Mouse (Mus musculus) megakaryocyte progenitor cell, adult 5-6 weeks (primary cell): ENCODE data around the gene P3h2. TPM values are rescaled to one million over a fixed set of nuclear protein-coding genes. Genes with fewer than 3 reads are reported as not detected.

Experiments
- ATAC-seq: replicated peaks from 2 replicates; pipeline ENCODE4 v1.8.0; 2016; ENCODE audit warnings: mild to moderate bottlenecking, moderate TSS enrichment, inconsistent platforms; ENCODE audit not compliant: poor library complexity
- total RNA-seq, 2 experiments: library from RNA; stranded (forward) in 1 of 2; stranded (reverse) in 1 of 2; fragments of 157-497, 149-512 nt in 1 of 2; fragments of 200-1000 nt in 1 of 2; gene quantifications; 2 replicates each; pipeline versions ENCODE4 v1.2.3 to v1.2.4; 2015 to 2017

Gene P3h2
- total RNA-seq, 2 experiments from 2014 or later: not detected

DNA sequence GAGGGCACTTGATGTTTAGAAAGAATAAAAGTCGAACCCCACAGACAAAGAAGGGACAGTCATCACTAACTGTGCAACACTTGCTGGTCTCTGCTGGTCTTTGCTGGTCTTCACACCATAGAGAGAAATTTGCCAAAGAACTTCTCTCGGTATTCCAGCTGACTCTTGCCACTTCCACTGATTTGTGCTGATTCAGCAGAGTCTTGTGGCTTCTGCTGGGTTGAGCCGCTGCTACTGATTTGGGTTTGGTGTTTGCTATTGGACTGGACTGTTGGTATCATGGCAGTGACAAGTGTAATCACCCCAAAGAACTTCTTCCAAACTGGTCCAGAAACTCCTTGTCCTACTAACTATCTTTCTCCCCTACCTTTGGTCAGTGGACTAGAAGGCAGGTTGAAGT lies 111.0 kb downstream of the P3h2 start:
- no peak for ATAC-seq

DNA sequence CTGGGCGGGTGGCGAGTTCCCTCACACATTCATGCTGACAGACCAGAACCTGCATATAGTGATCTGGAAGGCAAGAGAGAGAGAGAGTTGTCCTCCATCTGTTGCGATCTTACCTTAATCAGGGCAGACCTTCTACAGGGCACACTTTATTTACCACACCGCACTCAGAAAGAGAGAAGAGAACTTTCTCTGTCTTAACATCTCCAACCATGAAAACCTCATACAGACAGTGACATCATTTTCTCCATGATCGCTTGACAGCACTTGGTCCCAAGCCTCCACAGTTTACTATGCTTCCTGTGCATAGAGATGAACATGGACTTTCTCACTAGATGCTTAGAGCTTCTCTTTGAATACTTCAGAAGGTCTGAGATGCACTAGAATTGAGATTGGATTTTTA lies 118.4 kb downstream of the P3h2 start:
- ATAC-seq: no peak

DNA sequence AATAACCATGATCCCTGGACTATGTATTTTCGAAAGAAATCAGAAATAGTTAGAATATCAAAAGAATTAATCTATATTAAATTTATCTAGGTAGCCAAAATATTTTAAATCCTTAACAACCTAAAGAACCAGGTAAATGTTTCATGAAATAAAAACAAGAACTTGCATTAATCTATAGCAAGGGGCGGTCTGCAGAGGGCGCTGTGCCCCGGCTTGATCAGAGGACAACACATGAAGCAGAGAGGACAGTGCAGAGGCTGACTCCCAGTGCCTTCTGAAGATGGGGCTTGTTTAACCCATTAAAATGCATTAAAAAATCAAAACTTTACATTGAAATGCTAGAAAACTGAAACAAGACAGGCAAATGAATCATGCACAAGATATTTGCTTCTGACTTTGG lies 121.9 kb downstream of the P3h2 start:
- ATAC-seq: peak; percentile 46; the same call in 1 of the 2 replicates

DNA sequence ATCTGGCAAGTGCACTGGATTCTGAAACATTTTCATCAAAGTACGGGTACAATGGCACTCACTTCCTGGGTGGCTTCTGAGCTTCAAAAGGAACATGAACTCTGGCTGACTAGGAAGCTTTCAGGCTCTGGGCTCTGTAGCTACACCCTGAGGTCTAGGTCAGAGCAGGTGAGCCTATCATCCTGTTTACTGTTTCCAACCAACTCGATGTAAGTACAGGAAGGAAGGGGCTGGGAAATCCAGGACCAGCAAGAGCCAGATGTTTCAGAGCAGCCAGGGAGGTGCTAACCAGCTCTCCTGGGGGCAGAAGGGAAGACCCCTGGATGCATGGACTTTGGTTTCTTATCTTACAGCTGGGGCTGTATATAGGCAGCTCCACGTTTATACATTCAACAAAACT lies 126.5 kb downstream of the P3h2 start:
- no peak for ATAC-seq

DNA sequence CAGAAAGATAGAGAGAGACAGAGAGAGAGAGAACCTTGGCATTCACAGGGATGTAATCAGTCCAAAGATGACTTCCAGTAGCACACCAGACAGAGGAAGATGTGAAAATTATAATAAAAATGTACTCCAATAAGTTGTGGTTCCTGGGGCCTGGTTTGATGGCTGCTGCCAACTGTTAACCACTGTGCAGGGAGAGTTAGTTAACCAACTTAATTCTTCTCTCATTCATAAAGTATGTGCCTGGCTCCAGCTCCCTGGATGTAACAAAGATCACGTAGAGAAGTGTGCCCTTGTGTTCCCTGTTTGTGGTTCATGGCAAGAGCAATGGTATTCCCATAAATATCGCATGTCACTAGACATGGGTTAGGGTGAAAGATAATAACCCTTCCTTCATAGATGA lies 128.4 kb downstream of the P3h2 start:
- ATAC-seq: no peak

DNA sequence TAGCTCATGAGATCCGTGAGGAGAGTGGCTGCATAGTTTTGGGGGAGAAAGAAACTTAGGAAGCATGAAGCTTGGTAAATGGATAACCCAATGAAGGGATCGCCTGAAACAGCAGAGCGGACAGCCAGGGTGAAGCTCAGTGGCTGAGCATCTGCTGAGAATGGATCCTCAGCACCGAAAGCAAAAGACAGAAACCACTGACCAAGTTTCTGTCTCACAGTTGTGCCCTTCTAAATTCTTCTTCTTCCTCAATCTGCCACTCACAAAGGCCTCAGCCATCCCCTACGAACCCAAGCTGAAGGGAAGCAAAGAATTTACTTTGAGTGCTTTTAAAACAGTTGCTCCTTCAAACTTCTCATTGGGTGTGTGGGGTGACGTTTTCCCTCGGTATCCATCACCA lies 134.3 kb downstream of the P3h2 start:
- ATAC-seq: no peak

DNA sequence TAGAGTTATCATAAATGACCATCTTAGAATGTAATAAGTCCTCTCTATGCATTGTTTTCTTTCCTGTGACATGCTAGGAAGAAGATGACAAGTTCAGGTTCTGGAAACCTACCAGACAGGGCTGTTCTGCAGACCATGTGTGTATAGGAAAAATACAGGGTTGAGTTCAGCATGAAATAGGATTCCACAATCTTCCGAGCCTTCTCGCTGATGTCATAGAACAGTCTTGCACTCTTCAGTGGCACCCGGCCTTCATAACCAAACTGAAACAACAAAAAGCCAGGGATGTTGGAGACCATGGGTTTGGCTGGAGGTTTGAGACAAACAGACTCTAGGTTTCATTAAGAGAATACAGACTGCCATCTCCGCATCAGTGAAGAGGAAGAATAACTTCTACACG lies 134.9 kb downstream of the P3h2 start:
- ATAC-seq: no peak

DNA sequence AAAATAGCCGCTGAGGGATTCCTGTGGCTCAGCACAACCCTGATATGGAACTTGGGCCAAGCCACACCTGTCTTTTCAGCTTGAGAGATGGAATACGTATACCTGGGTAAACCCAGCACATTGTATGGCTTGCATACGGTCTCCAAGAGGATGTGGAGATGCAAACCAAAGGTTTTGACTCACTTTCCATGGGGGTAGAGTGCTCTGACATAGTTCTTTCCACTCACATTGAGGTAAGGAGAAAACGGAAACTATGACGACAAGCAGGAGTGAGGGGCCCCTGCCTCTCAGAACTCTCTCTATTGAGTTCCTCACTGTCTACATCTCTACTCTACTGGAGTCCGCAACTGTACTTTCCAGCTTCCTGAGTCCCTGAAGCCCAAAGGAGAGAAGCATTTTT lies 135.4 kb downstream of the P3h2 start:
- no peak for ATAC-seq

DNA sequence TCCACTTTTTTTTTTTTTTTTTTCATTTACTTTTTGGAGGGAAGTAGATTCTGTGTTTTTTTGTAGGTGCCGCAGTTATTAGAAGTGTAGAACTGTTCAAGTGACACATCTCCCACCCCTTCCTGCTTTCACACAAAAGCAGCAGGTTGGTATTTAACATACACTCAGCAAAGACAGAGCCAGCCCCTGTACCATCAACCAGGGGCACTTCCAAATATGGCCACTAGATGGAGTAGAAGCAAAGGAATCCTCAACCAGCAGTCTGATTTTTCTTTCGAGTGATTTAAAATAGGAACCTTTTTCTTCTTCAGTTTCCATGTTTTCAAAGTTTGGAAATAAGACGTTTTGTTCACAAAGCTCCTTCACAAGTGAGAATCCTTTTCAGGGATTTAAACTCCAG lies 138.3 kb downstream of the P3h2 start:
- ATAC-seq: peak; percentile 90

DNA sequence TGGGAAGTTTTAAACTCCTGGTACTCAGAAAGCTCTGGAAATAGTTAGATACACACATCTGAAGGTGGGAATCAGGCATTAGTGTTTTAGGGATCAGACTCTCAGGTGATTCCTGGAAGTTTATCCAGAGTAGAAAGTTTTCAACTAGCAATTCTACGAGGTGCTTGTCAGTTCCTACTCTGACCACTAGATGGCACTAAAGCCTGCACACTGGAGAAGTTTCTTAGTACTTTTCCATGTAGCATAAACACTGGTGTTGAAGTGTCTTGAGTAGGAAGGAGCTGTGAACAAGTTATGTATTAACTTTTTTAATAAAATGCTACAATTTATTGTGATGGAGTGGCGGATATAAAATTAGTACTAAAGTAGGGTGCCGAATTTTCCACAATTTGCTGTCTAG lies 141.7 kb downstream of the P3h2 start:
- ATAC-seq: peak; percentile 64

DNA sequence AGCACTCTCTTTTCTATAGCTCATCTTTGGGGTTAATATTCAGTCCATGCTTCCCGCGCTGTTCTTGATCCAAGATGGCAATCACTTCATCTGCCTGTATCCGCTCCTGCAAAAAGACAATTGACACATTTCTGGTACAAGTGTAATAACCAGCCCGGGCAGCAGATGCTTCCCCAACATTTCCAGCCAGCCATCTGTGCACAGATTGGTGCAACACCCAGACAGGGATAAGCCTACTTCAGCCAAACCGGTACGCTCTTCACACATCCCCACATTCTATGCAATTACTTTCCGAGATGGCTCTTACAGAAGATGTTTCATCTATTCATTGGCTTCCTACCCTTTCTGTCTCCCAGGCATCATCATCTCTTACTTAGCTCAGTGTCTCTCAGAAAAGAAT lies 145.2 kb downstream of the P3h2 start:
- ATAC-seq: no peak

DNA sequence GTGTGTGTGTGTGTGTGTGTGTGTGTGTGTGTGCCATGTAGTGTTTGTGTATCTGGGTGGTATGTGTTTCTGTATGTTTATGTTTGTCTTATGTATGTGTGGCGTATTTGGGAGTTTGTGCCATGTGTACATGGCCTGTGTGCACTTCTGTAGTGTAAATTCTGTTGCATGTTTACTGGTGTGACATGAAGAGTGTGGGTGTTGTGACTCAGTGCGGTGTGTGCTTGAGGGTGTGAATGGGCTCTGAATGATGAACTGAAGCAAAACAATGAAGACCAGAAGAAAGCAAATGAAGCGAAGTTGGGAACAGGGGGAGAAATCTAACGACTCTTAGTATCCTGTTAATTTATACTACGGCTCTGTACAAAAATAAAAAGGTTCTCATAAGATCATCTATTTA lies 145.7 kb downstream of the P3h2 start:
- no peak for ATAC-seq

DNA sequence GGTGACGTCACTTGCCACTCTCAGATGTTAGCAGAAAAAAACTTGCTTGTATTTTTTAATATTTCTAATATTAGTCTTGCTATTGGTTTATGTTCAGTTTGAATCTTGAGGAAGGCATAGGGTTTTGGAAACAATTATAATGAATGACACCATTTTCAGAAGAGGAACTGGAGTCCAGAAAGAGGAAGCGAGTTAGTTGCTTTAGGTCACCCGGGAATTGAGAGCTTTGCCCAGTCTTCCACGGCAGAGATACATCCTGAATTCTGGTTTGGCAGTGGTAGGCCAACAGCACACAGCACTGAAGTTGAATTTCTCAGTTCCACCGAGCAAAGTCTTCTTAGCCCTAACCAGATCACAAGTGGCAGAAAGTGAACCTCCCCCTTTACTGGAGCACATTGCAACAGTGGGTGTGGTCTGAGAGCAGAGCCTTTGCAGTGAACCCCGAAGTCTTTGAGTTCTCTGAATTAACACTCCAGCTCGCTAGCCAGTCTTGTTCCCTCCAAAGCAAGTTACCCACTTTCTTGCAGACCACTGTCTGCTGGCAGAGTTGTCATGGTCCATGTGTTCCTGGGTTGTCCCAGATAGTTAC lies 146.8 kb downstream of the P3h2 start:
- peak; percentile 94 for ATAC-seq

DNA sequence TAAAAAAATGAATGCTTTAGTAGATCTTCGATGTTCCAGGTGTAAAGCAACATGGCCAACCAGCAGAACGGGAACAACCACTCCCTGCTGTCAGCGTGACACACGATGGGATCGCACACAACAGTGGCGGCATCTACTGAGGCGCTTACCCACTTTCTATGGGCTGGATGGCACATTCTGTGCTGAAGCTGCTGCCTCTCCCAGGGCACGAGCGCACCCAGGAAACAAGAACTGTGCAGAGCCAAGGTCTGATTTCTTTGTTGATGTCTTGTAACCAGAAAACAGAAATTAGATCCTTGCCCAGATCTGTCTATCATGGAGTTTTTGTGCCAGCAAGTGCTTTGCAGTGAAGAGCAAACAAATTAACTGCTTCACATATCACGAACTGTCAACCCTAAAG lies 147.4 kb downstream of the P3h2 start:
- no peak for ATAC-seq

DNA sequence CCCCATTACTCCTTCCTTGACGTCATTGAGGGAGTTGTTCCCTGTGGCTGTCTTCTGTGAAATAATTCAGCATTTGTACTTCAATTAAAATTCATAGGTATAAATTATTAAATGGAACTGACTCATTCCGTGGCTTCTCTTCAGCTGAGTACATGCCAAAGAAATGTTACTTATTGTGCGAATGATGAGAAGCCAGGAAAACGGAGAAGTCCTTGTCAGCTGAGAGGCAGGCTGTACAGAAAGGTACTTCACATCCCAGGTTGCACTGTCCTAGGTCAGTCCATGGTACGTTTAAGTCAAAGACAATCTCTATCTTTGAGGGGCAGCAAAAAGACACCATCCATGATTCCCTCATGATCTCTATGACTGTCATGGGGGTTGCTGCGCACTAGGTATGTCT lies 148.8 kb downstream of the P3h2 start:
- no peak for ATAC-seq

DNA sequence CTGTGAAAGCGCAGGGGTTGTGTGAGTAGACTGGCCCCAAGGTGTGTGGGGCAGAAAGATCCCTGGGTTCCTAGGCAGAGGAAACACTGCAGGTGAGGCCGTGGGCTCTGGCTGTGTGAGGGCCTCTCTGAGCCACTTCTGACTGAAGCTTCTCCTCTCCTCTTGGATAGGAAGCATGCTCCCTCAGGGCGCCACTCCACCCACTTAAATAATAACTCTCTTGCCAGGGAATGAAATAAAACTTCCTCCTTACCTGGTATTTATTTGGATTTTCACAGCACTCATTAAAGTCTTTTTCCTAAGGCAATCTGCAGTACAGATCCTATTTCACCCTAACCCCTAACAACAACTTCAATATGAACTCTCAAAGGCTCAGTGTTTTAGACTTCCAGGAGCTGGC lies 151.0 kb downstream of the P3h2 start:
- no peak for ATAC-seq

DNA sequence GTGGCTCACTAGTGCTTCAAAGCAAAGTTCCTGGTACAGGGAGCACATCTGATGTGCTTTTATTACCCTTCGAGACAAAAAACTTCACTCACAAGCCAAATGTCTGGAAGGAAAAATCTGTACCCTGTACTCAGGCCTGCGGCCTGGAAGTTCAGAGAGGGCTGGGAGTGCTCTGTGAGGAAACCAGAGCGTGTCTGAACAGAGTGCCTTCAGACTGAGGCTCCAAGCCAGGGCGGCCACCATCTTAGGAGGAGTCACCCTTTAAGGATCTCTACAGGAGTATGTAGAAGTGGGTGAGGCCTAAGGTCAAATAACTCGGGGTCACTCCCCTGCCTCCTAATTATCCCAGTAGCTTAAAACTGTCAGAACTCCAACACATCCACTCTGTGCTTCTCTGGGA lies 152.2 kb downstream of the P3h2 start:
- no peak for ATAC-seq

DNA sequence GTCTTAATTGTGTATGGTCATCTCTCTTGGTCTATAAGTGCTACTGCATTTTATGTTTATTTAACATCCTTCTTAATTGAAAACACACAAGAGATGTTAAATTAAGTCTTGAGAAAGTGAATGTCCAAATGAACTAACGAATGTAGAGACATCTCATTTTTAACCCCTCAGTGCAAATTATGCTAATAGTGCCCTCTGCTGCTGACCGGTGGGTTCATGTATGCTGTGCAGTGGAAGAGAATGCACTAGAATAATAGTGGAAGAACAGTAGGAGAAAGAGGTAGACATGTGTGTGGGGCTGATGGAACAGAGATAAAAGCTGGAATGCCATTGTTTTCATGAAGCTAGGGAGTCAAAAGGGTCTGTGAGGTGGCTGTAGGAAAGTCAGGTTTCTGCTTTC lies 153.6 kb downstream of the P3h2 start:
- ATAC-seq: no peak

DNA sequence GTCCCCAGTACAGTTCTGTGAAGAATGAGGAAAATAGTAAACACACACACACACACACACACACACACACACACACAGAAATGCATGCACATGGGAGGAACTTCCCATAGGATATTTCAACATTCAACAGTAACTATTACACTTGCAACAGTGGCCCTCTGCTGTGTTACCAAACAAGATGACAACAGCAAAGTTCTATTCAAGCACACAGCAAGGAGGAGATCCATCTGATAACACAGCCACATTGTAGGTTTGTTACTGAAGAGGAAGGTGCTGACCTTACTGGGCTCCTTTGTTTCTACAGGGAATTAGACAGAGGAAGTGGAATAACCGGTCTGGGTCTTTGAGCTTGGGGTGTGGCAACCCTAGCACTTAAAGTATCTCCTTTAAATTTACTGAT lies 157.5 kb downstream of the P3h2 start:
- ATAC-seq: peak; percentile 88

DNA sequence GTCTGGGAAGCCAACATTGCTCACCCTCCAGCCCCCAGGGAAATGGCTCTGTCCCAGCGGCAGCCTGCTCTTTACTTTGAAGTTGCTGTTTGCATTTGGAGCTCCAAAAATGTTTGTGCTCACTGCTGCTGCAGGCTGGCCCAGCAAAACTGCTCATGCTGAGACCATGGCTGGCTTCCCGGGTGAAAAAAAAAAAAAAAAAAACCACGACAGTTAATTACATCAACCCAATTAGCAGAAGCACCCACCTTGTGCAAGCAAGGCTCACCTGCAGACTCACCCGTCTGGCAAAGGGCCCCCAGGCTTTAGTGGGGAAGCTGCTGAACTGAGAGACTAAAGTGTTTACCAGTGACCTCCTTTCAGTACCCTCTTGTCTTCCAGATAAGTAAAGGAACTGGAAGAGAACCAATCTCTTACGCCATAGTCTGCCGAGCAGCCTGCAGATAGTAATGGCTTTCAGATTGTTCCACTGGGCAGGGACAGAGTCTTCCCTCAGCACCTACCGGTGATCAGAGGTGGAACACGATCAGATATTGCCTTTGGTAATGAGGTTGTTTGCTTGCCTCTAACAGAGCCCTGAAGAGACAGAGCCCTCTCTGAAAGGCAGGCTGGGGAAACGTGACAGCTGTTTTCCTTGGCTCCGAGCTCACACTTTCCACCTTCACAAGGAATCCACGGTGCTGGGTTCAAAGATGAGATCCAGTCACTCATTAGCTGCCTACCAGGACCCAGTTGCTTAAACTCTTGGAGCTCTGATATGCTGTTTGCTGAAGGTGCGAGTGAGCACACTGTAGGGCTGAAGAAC lies 160.2 kb downstream of the P3h2 start:
- peak; percentile 40 for ATAC-seq

DNA sequence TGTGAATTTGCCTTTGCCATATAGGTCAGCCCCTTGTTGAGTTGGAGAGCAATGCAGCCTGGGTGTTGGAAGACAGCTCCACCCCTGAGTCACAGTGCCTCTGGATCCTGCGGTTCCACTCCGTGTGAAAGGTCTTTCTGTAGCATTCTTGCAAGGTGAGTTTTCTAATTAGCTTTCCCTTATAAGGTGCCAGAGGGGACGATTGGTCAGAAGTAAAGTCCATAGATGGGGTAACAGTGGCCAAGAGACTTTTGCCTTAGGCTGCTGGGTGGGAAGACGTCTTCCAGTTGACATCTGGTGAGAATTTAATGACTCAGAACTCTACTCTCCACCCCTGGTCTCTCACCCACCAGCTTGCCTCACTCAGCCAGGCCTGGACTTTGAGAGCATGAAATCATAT lies 163.3 kb downstream of the P3h2 start:
- no peak for ATAC-seq

DNA sequence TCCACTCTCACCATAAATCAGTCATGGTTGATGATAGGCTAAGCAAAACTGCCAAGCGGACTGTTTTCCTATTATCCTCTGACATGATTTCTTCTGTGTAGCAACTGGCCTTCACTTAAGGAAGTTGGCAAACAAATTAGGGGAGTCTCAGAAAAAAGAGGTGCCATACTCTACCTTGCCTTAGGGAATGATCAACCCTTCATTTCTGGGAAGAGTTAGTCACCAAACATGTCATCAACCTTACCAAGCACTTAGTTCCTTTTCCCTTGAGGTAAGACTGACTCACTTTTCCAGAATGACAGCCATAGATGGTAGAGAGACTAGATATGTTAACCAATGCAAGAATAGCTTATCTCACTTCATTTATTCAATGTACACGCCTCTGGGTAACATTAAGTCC lies 171.4 kb downstream of the P3h2 start:
- ATAC-seq: no peak

DNA sequence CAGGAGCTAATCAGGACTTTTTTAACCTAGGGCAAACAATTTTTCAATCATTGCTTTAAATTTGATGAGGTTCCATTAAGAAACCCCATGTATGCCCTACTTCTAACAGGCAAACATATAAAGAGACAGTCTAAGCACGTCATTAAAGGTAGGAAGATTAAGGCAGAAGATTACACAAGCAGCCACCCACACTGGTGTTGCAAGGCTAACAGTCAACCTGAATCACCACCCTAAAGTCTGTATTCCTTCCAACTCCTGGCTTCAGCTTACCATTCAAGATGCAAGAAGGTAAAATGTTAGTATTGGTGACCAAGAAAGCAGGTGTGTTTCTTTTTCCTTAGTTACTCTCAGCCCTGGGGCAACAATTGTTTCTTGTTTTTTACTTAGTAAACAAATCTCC lies 193.4 kb downstream of the P3h2 start:
- ATAC-seq: 0 out of 2 replicates have a peak, but pooled peaks have one; percentile 17
